8 mouse cellular contexts compared by ENCODE assay signal in genomic region chr12:69582613-69583269, GRCm38 (mm10). TPM values are rescaled to one million over a fixed set of nuclear protein-coding genes. Genes with fewer than 3 reads are reported as not detected.
DNase-seq lines count a peak whose midpoint lies in the region; ATAC-seq lines count a peak whose summit lies in the region.

Vcpkmt (minus strand) TSS chr12:69583028.

- peak; percentile 90 for DNase-seq in adipocyte (ENCODE audit: low spot score)
- DNase-seq in embryo, embryonic 10 days (ENCODE audit: low spot score), result peak; percentile 96
- DNase-seq in gastrocnemius, postnatal 14 days, result peak; percentile 88
- peak; percentile 84 to 95 for DNase-seq in left cerebral cortex, postnatal 10 days (ENCODE audit: extremely low spot score in 1 of 2, low spot score in 2 of 2)
- DNase-seq in right cerebral cortex, postnatal 25 days, result peak; percentile 87
- peak; percentile 81 to 86 for DNase-seq in urinary bladder, postnatal 4 days (ENCODE audit: low spot score in 2 of 2)

- peak; percentile 94 for ATAC-seq in inflammation-experienced regulatory T-cells, adult 6 months
- ATAC-seq in megakaryocyte-erythroid progenitor cell, adult 5-6 weeks (replicated peaks; ENCODE audit: low FRiP score, low TSS enrichment, poor library complexity, severe bottlenecking), result peak; percentile 95

- intact Hi-C loops in gastrocnemius, postnatal 14 days (cut with DNase I; ENCODE audit: low total_unique reads), result no loop called here
- intact Hi-C loops in left cerebral cortex, postnatal 10 days (cut with DNase I), result loop anchor here (10.0 kb wide), 1 partner anchor 388 kb away; the partner anchor contains the start of genes Dnaaf2 and Gm49383

RNA-seq across cellular contexts. Expression of gene Vcpkmt, which starts in this region (rescaled TPM):
- 1 to 10 TPM; 3.7 to 4.1 TPM for total RNA-seq in gastrocnemius, postnatal 14 days (2021)
- 10 to 100 TPM; 12.5 to 22.1 (median 14.0) TPM for polyA plus RNA-seq in inflammation-experienced regulatory T-cells, adult 6 months (2017; shearing (Covaris generic))
- total RNA-seq in left cerebral cortex, postnatal 10 days (2021), result 10 to 100 TPM; 21.2 to 21.6 TPM
- 15.5 and 21.3 TPM in 2 replicates for total RNA-seq in megakaryocyte-erythroid progenitor cell, adult 5-6 weeks (2014; fragmentation: Nextera tagmentation)
- 17.5 and 25.4 TPM in 2 replicates for total RNA-seq in megakaryocyte-erythroid progenitor cell, adult 5-6 weeks (2017)

Comparison
In these comparisons a context has a peak if more than half of its experiments do, and no peak if none do; other contexts are left out.
1. Peak in every context shown above with its lines: DNase-seq and ATAC-seq.